Mouse (Mus musculus) stomach, postnatal 0 days (tissue): ENCODE measurements around the gene Gins3. TPM values are rescaled to one million over a fixed set of nuclear protein-coding genes. Genes with fewer than 3 reads are reported as not detected.

Source experiments
- ATAC-seq: fragments of 200-750 bp; cut with Nextera tagmentation; 2 replicates; pipeline ENCODE4 v1.8.0; 2017; ENCODE audit not compliant: low FRiP score, low TSS enrichment
- DNase-seq: peaks from one replicate; pipeline ENCODE4 v3.0.0-alpha.2; 2016; ENCODE audit warnings: low spot score
- H3K27ac ChIP-seq: fragments of 300-500 bp; sonication (generic); replicated peaks from 2 replicates; pipeline ENCODE4 v1.5.1; 2014; ENCODE audit warnings: mild to moderate bottlenecking, control low read depth
- H3K27me3 ChIP-seq: fragments of 300-500 bp; sonication (generic); 2 replicates; pipeline ENCODE4 v1.6.1; 2014; ENCODE audit warnings: low read length; ENCODE audit not compliant: control insufficient read depth, insufficient read depth
- H3K36me3 ChIP-seq: fragments of 300-500 bp; sonication (generic); 2 replicates; pipeline ENCODE4 v1.6.1; 2014; ENCODE audit warnings: low read length, mixed read lengths; ENCODE audit not compliant: control insufficient read depth, insufficient read depth
- H3K4me1 ChIP-seq: fragments of 300-500 bp; sonication (generic); replicated peaks from 2 replicates; pipeline ENCODE4 v1.6.1; 2014; ENCODE audit warnings: antibody characterized with exemption; ENCODE audit not compliant: control insufficient read depth, insufficient read depth
- H3K4me2 ChIP-seq: fragments of 300-500 bp; sonication (generic); replicated peaks from 2 replicates; pipeline ENCODE4 v1.6.1; 2014; ENCODE audit warnings: low read depth, mild to moderate bottlenecking, control low read depth, moderate library complexity
- H3K4me3 ChIP-seq: fragments of 300-500 bp; sonication (generic); 2 replicates; pipeline ENCODE4 v1.5.1; 2014; ENCODE audit warnings: low read depth, low read length, control low read depth
- H3K9ac ChIP-seq: fragments of 300-500 bp; sonication (generic); 2 replicates; pipeline ENCODE4 v1.6.1; 2014; ENCODE audit warnings: mild to moderate bottlenecking, low read length, control low read depth, mixed read lengths
- H3K9me3 ChIP-seq: fragments of 300-500 bp; sonication (generic); 2 replicates; pipeline ENCODE4 v1.6.1; 2016; ENCODE audit warnings: low read length; ENCODE audit not compliant: control insufficient read depth
- CTCF ChIP-seq: IDR thresholded peaks from 2 replicates; pipeline ENCODE4 v1.5.1; 2016; ENCODE audit warnings: antibody characterized with exemption, low read depth, mild to moderate bottlenecking, moderate library complexity
- EP300 ChIP-seq: optimal IDR thresholded peaks from 2 replicates; pipeline ENCODE3; 2016; ENCODE audit warnings: antibody characterized with exemption
- WGBS: fragments of 180-500 bp; shearing (Covaris S2); extraction: QIAGEN DNeasy Blood & Tissue Kit; methylation state at CpG from one replicate; pipeline ENCODE4 v1.1.7; 2014; 5-methylcytosine and 5-hydroxymethylcytosine counted together
- polyA plus RNA-seq: library from polyadenylated mRNA; unstranded; fragments of >200 nt; fragmentation: Nextera tagmentation; extraction: Ambion mirVana; gene quantifications from 2 replicates; pipeline ENCODE4 v1.2.1, GENCODE M21; 2015

Gins3 gene
- polyA plus RNA-seq, 1 experiment from 2014 or later = 5.0 TPM

DNA sequence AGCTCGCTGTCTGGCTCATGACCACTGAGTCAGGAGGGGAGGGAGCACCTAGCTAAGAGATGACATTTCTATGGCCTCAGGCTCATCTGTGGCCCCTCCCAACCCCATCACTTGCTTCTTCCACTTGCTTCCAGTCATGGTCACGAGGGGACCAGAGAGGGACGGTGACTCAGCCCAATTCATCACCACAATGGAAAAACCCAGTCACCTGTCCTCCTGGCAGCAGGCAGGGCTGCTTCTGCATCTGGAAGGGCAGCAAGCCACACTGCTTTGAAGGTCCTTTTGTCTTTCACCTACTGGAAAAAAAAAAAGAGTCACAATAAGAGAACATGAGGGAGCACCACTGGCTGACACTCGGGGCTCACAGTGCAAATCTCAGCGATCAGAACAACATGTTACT, 39.6 kb downstream of the Gins3 start:
- TF ChIP-seq EP300 = no peak
- TF ChIP-seq CTCF = no peak
- Histone ChIP-seq H3K27me3 (peaks cover 2% of the 10 kb centered on the region; the same call in 1 of the 2 replicates), H3K36me3 (no peaks in the 10 kb centered on the region), H3K4me1 (no peaks in the 10 kb centered on the region), H3K4me3 (no peak overlapping the region), H3K4me2 (no peak overlapping the region), H3K27ac (no peak overlapping the region), H3K9ac (no peak overlapping the region), H3K9me3 (no peaks in the 10 kb centered on the region)
- DNase-seq (no peak), ATAC-seq (no peak)
- WGBS = 72% methylated on average over 5 of the region's 5 CpGs

DNA sequence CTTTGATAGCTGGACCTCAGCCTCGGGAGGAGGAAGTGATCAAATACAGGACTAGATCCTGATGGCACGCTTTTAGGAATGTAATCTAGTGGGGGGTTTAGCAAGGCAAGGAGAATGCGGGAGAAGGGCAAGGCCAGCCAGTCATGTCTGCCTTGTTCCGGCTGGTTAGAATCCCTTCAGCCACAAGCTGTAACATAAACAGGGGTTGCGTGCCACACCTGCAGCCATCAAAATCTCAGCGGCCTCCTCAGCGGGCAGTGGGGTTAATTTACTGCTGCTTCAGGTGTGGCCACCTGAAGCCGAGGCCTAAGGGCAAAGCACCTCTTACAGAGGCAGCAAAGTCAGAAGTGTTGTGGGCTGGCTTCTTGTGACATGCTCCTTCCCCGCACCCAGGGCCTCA, 43.4 kb downstream of the Gins3 start, which contains the start of gene Ndrg4:
Gene Ndrg4, plus strand, starts transcription at position 350 of the 400 bp plus-strand sequence.
- H3K4me1 ChIP-seq = no peaks in the 10 kb centered on the region
- no peak for TF ChIP-seq EP300
- peaks cover 6% of the 10 kb centered on the region; the same call in 1 of the 2 replicates for H3K27me3 ChIP-seq
- H3K9me3 ChIP-seq = no peaks in the 10 kb centered on the region
- peak within 1 kb of the TSS; percentile 48 for H3K4me3 ChIP-seq
- no peak for DNase-seq
- peak within 1 kb of the TSS; percentile 45 for H3K9ac ChIP-seq
- peak within 1 kb of the TSS; percentile 98 for H3K4me2 ChIP-seq
- H3K36me3 ChIP-seq = no peaks in the 10 kb centered on the region
- WGBS = 41% methylated on average over 9 of the region's 9 CpGs
- no peak within 1 kb of the TSS for H3K27ac ChIP-seq
- ATAC-seq = no peak

DNA sequence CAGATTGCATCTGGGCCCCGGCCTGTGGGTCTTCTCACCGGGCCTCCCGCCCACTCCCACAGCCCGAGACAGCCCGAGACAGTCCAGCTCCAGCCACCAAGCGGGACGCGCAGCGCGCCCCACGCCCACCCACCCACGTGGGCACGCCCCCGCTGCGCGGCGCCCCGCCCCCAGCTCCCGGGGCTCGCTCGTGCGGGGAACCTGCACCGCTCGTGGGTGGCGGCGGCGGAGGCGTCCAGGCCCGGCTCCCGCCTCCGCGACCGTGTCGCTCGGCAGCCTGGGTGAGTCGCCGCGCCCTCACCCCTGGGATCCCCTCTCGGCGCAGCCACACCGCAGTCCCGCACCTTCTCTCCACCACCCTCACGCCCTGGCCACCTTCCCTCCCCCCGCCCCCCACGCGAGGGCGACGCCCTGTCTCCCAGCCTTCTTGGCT, 44.4 kb downstream of the Gins3 start:
- no peak overlapping the region for H3K27ac ChIP-seq
- 0% methylated on average over 37 of the region's 48 CpGs for WGBS
- H3K4me1 ChIP-seq = no peaks in the 10 kb centered on the region
- peak overlapping the region; percentile 98 for H3K4me2 ChIP-seq
- H3K36me3 ChIP-seq = no peaks in the 10 kb centered on the region
- DNase-seq (peak; percentile 31), ATAC-seq (peak; percentile 43; the same call in 1 of the 2 replicates)
- H3K4me3 ChIP-seq = peak overlapping the region; percentile 48
- H3K27me3 ChIP-seq = peaks cover 6% of the 10 kb centered on the region; the same call in 1 of the 2 replicates
- TF ChIP-seq CTCF (no peak), EP300 (no peak)
- H3K9me3 ChIP-seq = no peaks in the 10 kb centered on the region
- peak overlapping the region; percentile 45 for H3K9ac ChIP-seq

GRCm38 (mm10) chr8:95678024-95678611, 44.9 kb downstream of the Gins3 start:
- Histone ChIP-seq H3K4me3 (peak overlapping the region; percentile 48), H3K27me3 (peaks cover 6% of the 10 kb centered on the region; the same call in 1 of the 2 replicates), H3K4me2 (peak overlapping the region; percentile 98), H3K4me1 (no peaks in the 10 kb centered on the region), H3K9ac (peak overlapping the region; percentile 45), H3K36me3 (no peaks in the 10 kb centered on the region), H3K27ac (no peak overlapping the region), H3K9me3 (no peaks in the 10 kb centered on the region)
- WGBS = 1% methylated on average over 54 of the region's 70 CpGs
- ATAC-seq = peak; percentile 50; the same call in 1 of the 2 replicates
- peak; percentile 26 for DNase-seq
- TF ChIP-seq CTCF (no peak), EP300 (no peak)

GRCm38 (mm10) chr8:95688073-95688672, 54.9 kb downstream of the Gins3 start:
- H3K27ac ChIP-seq = no peak overlapping the region
- TF ChIP-seq EP300 = no peak
- TF ChIP-seq CTCF = no peak
- H3K4me2 ChIP-seq = no peak overlapping the region
- no peak for ATAC-seq
- H3K4me3 ChIP-seq = no peak overlapping the region
- H3K27me3 ChIP-seq = no peaks in the 10 kb centered on the region
- H3K4me1 ChIP-seq = no peaks in the 10 kb centered on the region
- no peaks in the 10 kb centered on the region for H3K9me3 ChIP-seq
- 60% methylated on average over 10 of the region's 10 CpGs for WGBS
- no peak overlapping the region for H3K9ac ChIP-seq
- no peak for DNase-seq
- no peaks in the 10 kb centered on the region for H3K36me3 ChIP-seq

GRCm38 (mm10) chr8:95690929-95691541, 57.8 kb downstream of the Gins3 start:
- Histone ChIP-seq H3K36me3 (no peaks in the 10 kb centered on the region), H3K4me2 (no peak overlapping the region), H3K9me3 (no peaks in the 10 kb centered on the region), H3K27me3 (no peaks in the 10 kb centered on the region), H3K4me3 (no peak overlapping the region), H3K9ac (no peak overlapping the region), H3K27ac (no peak overlapping the region), H3K4me1 (no peaks in the 10 kb centered on the region)
- DNase-seq (no peak), ATAC-seq (no peak)
- WGBS = 71% methylated on average over 13 of the region's 13 CpGs
- no peak for TF ChIP-seq CTCF
- TF ChIP-seq EP300 = no peak
